Mouse (Mus musculus): ENCODE results near the gene Pbx1. TPM values are rescaled to one million over a fixed set of nuclear protein-coding genes. Genes with fewer than 3 reads are reported as not detected.

Pbx1 gene
- polyA plus RNA-seq, 1 experiment from 2014 or later = 73.7 TPM

- no peak overlapping the region for H3K4me2 ChIP-seq (replicated peaks)
- peaks cover 3% of the 10 kb centered on the region for H3K27me3 ChIP-seq
- no peak overlapping the region for H3K9ac ChIP-seq (replicated peaks)
- H3K9me3 ChIP-seq = no peaks in the 10 kb centered on the region
- H3K4me1 ChIP-seq = peaks cover 43% of the 10 kb centered on the region
- 91% methylated on average over 7 of the region's 7 CpGs for WGBS
- ATAC-seq (ENCODE audit: low FRiP score, low read depth) = no peak
- no peak overlapping the region for H3K4me3 ChIP-seq
- H3K36me3 ChIP-seq = no peaks in the 10 kb centered on the region
- H3K27ac ChIP-seq (replicated peaks) = peak overlapping the region; percentile 31
These were observed 206.4 kb downstream of the Pbx1 start for GRCm38 (mm10) chr1:168225595-168226127.

GRCm38 (mm10) chr1:168224218-168224617, 207.9 kb downstream of the Pbx1 start:
- no peaks in the 10 kb centered on the region for H3K9me3 ChIP-seq
- H3K27ac ChIP-seq (replicated peaks) = no peak overlapping the region
- peaks cover 48% of the 10 kb centered on the region for H3K4me1 ChIP-seq
- H3K4me2 ChIP-seq (replicated peaks) = no peak overlapping the region
- H3K27me3 ChIP-seq = peaks cover 3% of the 10 kb centered on the region
- H3K36me3 ChIP-seq = no peaks in the 10 kb centered on the region
- H3K9ac ChIP-seq (replicated peaks) = no peak overlapping the region
- ATAC-seq (ENCODE audit: low FRiP score, low read depth) = no peak
- 89% methylated on average over 5 of the region's 5 CpGs for WGBS
- H3K4me3 ChIP-seq = no peak overlapping the region

GRCm38 (mm10) chr1:168222794-168223193, 209.3 kb downstream of the Pbx1 start:
- Histone ChIP-seq H3K27me3 (peaks cover 3% of the 10 kb centered on the region; the same call in 1 of the 2 replicates), H3K4me1 (peaks cover 58% of the 10 kb centered on the region), H3K4me2 (replicated peaks) (no peak overlapping the region), H3K4me3 (no peak overlapping the region), H3K9me3 (no peaks in the 10 kb centered on the region), H3K27ac (replicated peaks) (no peak overlapping the region), H3K9ac (replicated peaks) (no peak overlapping the region), H3K36me3 (no peaks in the 10 kb centered on the region)
- no peak for ATAC-seq (ENCODE audit: low FRiP score, low read depth)
- WGBS = 91% methylated on average over 7 of the region's 7 CpGs

GRCm38 (mm10) chr1:168221071-168221521, 211.0 kb downstream of the Pbx1 start:
- Histone ChIP-seq H3K27me3 (peaks cover 3% of the 10 kb centered on the region; the same call in 1 of the 2 replicates), H3K27ac (replicated peaks) (0 out of 2 replicates have a peak overlapping the region, but pooled peaks have one; percentile 39), H3K9me3 (no peaks in the 10 kb centered on the region), H3K36me3 (no peaks in the 10 kb centered on the region), H3K9ac (replicated peaks) (no peak overlapping the region), H3K4me3 (no peak overlapping the region), H3K4me2 (replicated peaks) (peak overlapping the region; percentile 17; the same call in 1 of the 2 replicates), H3K4me1 (peaks cover 61% of the 10 kb centered on the region)
- WGBS = 53% methylated on average over 14 of the region's 14 CpGs
- ATAC-seq (ENCODE audit: low FRiP score, low read depth) = no peak

GRCm38 (mm10) chr1:168215896-168216747, 215.9 kb downstream of the Pbx1 start:
- no peak overlapping the region for H3K27ac ChIP-seq (replicated peaks)
- no peaks in the 10 kb centered on the region; the same call in 1 of the 2 replicates for H3K27me3 ChIP-seq
- H3K36me3 ChIP-seq = no peaks in the 10 kb centered on the region
- no peak overlapping the region for H3K4me2 ChIP-seq (replicated peaks)
- H3K4me1 ChIP-seq = peaks cover 65% of the 10 kb centered on the region
- 74% methylated on average over 17 of the region's 17 CpGs for WGBS
- ATAC-seq (ENCODE audit: low FRiP score, low read depth) = no peak
- H3K4me3 ChIP-seq = no peak overlapping the region
- no peak overlapping the region for H3K9ac ChIP-seq (replicated peaks)
- no peaks in the 10 kb centered on the region for H3K9me3 ChIP-seq

GRCm38 (mm10) chr1:168215468-168215867, 216.6 kb downstream of the Pbx1 start:
- H3K36me3 ChIP-seq = no peaks in the 10 kb centered on the region
- H3K27me3 ChIP-seq = no peaks in the 10 kb centered on the region; the same call in 1 of the 2 replicates
- no peaks in the 10 kb centered on the region for H3K9me3 ChIP-seq
- H3K27ac ChIP-seq (replicated peaks) = no peak overlapping the region
- H3K4me2 ChIP-seq (replicated peaks) = no peak overlapping the region
- H3K4me1 ChIP-seq = peaks cover 58% of the 10 kb centered on the region
- WGBS = 65% methylated on average over 6 of the region's 6 CpGs
- no peak for ATAC-seq (ENCODE audit: low FRiP score, low read depth)
- H3K4me3 ChIP-seq = no peak overlapping the region
- no peak overlapping the region for H3K9ac ChIP-seq (replicated peaks)

GRCm38 (mm10) chr1:168214040-168214443, 218.0 kb downstream of the Pbx1 start:
- Histone ChIP-seq H3K36me3 (peaks cover 6% of the 10 kb centered on the region), H3K4me1 (peaks cover 45% of the 10 kb centered on the region)
- peak; percentile 81 for ATAC-seq (ENCODE audit: low FRiP score, low read depth)

GRCm38 (mm10) chr1:168213595-168213994, 218.5 kb downstream of the Pbx1 start:
- 11% methylated on average over 3 of the region's 3 CpGs for WGBS
- H3K4me2 ChIP-seq (replicated peaks) = no peak overlapping the region
- H3K9ac ChIP-seq (replicated peaks) = no peak overlapping the region
- H3K4me3 ChIP-seq = no peak overlapping the region
- peak overlapping the region; percentile 32; the same call in 1 of the 2 replicates for H3K27ac ChIP-seq (replicated peaks)
- H3K9me3 ChIP-seq = no peaks in the 10 kb centered on the region
- H3K36me3 ChIP-seq = peaks cover 11% of the 10 kb centered on the region
- peak; percentile 21; the same call in 1 of the 2 replicates for ATAC-seq (ENCODE audit: low FRiP score, low read depth)
- H3K27me3 ChIP-seq = peaks cover 2% of the 10 kb centered on the region; the same call in 1 of the 2 replicates
- H3K4me1 ChIP-seq = peaks cover 40% of the 10 kb centered on the region

More at GRCm38 (mm10) chr1:168214040-168214443, 218.0 kb downstream of the Pbx1 start:
- H3K27me3 ChIP-seq = no peaks in the 10 kb centered on the region; the same call in 1 of the 2 replicates
- H3K4me2 ChIP-seq (replicated peaks) = no peak overlapping the region
- WGBS = 4% methylated on average over 5 of the region's 5 CpGs
- H3K9me3 ChIP-seq = no peaks in the 10 kb centered on the region
- no peak overlapping the region for H3K9ac ChIP-seq (replicated peaks)
- H3K27ac ChIP-seq (replicated peaks) = 0 out of 2 replicates have a peak overlapping the region, but pooled peaks have one; percentile 32
- no peak overlapping the region for H3K4me3 ChIP-seq

- Histone ChIP-seq H3K9me3 (no peaks in the 10 kb centered on the region), H3K27me3 (peaks cover 15% of the 10 kb centered on the region), H3K4me3 (no peak overlapping the region), H3K9ac (replicated peaks) (no peak overlapping the region), H3K4me2 (replicated peaks) (no peak overlapping the region), H3K36me3 (peaks cover 24% of the 10 kb centered on the region), H3K27ac (replicated peaks) (no peak overlapping the region), H3K4me1 (peaks cover 20% of the 10 kb centered on the region)
- 99% methylated on average over 5 of the region's 5 CpGs for WGBS
- ATAC-seq (ENCODE audit: low FRiP score, low read depth) = no peak
These were observed 221.7 kb downstream of the Pbx1 start for GRCm38 (mm10) chr1:168210401-168210800.

- peaks cover 22% of the 10 kb centered on the region for H3K36me3 ChIP-seq
- H3K4me3 ChIP-seq = no peak overlapping the region
- peak; percentile 84 for ATAC-seq (ENCODE audit: low FRiP score, low read depth)
- no peak overlapping the region for H3K9ac ChIP-seq (replicated peaks)
- no peaks in the 10 kb centered on the region for H3K9me3 ChIP-seq
- peaks cover 70% of the 10 kb centered on the region for H3K27me3 ChIP-seq
- 46% methylated on average over 13 of the region's 13 CpGs for WGBS
- no peaks in the 10 kb centered on the region; the same call in 1 of the 2 replicates for H3K4me1 ChIP-seq
- no peak overlapping the region for H3K4me2 ChIP-seq (replicated peaks)
- H3K27ac ChIP-seq (replicated peaks) = no peak overlapping the region
These were observed 231.4 kb downstream of the Pbx1 start for GRCm38 (mm10) chr1:168200570-168201156.

GRCm38 (mm10) chr1:168198276-168198675, 233.8 kb downstream of the Pbx1 start:
- H3K4me3 ChIP-seq = no peak overlapping the region
- ATAC-seq (ENCODE audit: low FRiP score, low read depth) = no peak
- no peaks in the 10 kb centered on the region for H3K9me3 ChIP-seq
- H3K36me3 ChIP-seq = peaks cover 34% of the 10 kb centered on the region
- no peaks in the 10 kb centered on the region; the same call in 1 of the 2 replicates for H3K4me1 ChIP-seq
- no peak overlapping the region for H3K9ac ChIP-seq (replicated peaks)
- H3K4me2 ChIP-seq (replicated peaks) = no peak overlapping the region
- H3K27me3 ChIP-seq = peaks cover 62% of the 10 kb centered on the region
- WGBS = 90% methylated on average over 5 of the region's 5 CpGs
- H3K27ac ChIP-seq (replicated peaks) = no peak overlapping the region

- Histone ChIP-seq H3K9ac (replicated peaks) (no peak overlapping the region), H3K27ac (replicated peaks) (no peak overlapping the region), H3K27me3 (peaks cover 58% of the 10 kb centered on the region), H3K36me3 (peaks cover 30% of the 10 kb centered on the region), H3K4me3 (no peak overlapping the region), H3K4me1 (no peaks in the 10 kb centered on the region; the same call in 1 of the 2 replicates), H3K4me2 (replicated peaks) (no peak overlapping the region), H3K9me3 (no peaks in the 10 kb centered on the region)
- WGBS = 88% methylated on average over 3 of the region's 3 CpGs
- no peak for ATAC-seq (ENCODE audit: low FRiP score, low read depth)
These were observed 234.2 kb downstream of the Pbx1 start for GRCm38 (mm10) chr1:168197908-168198258.
